Mouse (Mus musculus) mammary gland, adult 2 months (tissue): ENCODE measurements around the gene Krt36. TPM values are rescaled to one million over a fixed set of nuclear protein-coding genes. Genes with fewer than 3 reads are reported as not detected.

Experiments used
- polyA plus RNA-seq: library from polyadenylated mRNA; depleted of rRNA; stranded (reverse); fragments of >200 nt; gene quantifications from 2 replicates; pipeline ENCODE4 v1.2.3, GENCODE M21; 2012; ENCODE audit warnings: low replicate concordance; rRNA removed

Krt36 gene
- polyA plus RNA-seq = 5.7 and 5.8 TPM in 2 replicates

GRCm38 (mm10) chr11:100105576-100106122, at the start of gene Krt36:
Gene Krt36, minus strand, starts transcription at chr11:100105626.

GRCm38 (mm10) chr11:100148615-100149330, 43.3 kb upstream of the Krt36 start, which contains the start of gene Krt19:
Gene Krt19, minus strand, starts transcription at chr11:100148665.

GRCm38 (mm10) chr11:100135731-100136130, 30.3 kb upstream of the Krt36 start, which contains the start of gene Krt15:
Gene Krt15, minus strand, starts transcription at chr11:100135928.

GRCm38 (mm10) chr11:100121466-100121865, 16.0 kb upstream of the Krt36 start, which contains the start of gene Krt13:
Gene Krt13, minus strand, starts transcription at chr11:100121566.

GRCm38 (mm10) chr11:100096141-100096540, 9.3 kb downstream of the Krt36 start, which contains the start of gene Krt35:
Gene Krt35, minus strand, starts transcription at chr11:100096241.

GRCm38 (mm10) chr11:100087861-100088260, 17.6 kb downstream of the Krt36 start, which contains the start of gene Krt32:
Gene Krt32, minus strand, starts transcription at chr11:100088226.

Other genes starting within 250 kb of the Krt36 start
- gene Gm11568, start 247.7 kb downstream of the Krt36 start, polyA plus RNA-seq = not detected in 2 replicates
- gene Gm11559, start 241.2 kb downstream of the Krt36 start, polyA plus RNA-seq = not detected in 2 replicates
- gene Krtap9-1, start 232.2 kb downstream of the Krt36 start, polyA plus RNA-seq = not detected in 2 replicates
- gene Gm11567, start 226.4 kb downstream of the Krt36 start, polyA plus RNA-seq = not detected in 2 replicates
- gene Krtap31-1, start 197.7 kb downstream of the Krt36 start, polyA plus RNA-seq = not detected in 2 replicates
- not detected in 2 replicates for gene Gm11565, start 190.9 kb downstream of the Krt36 start, polyA plus RNA-seq
- not detected in 2 replicates for gene Krtap31-2, start 169.3 kb downstream of the Krt36 start, polyA plus RNA-seq
- not detected in 2 replicates for gene Krtap9-5, start 157.2 kb downstream of the Krt36 start, polyA plus RNA-seq
- gene Krtap29-1, start 126.6 kb downstream of the Krt36 start, polyA plus RNA-seq = not detected in 2 replicates
- not detected in 2 replicates for gene Krtap16-1, start 119.0 kb downstream of the Krt36 start, polyA plus RNA-seq
- not detected in 2 replicates for gene Krtap17-1, start 111.6 kb downstream of the Krt36 start, polyA plus RNA-seq
- not detected in 2 replicates for gene Krt33a, start 89.4 kb downstream of the Krt36 start, polyA plus RNA-seq
- gene Krt33b, start 75.8 kb downstream of the Krt36 start, polyA plus RNA-seq = not detected in 2 replicates
- gene Krt34, start 64.1 kb downstream of the Krt36 start, polyA plus RNA-seq = not detected in 2 replicates
- 0.08 and 0.16 TPM in 2 replicates for gene Krt31, start 55.1 kb downstream of the Krt36 start, polyA plus RNA-seq
- 0.63 TPM in 1 of 2 replicates, not detected in the other for gene Krt32, start 17.4 kb downstream of the Krt36 start, polyA plus RNA-seq
- gene Krt35, start 9.4 kb downstream of the Krt36 start, polyA plus RNA-seq = 0.07 TPM in 1 of 2 replicates, not detected in the other
- gene Krt13, start 15.9 kb upstream of the Krt36 start, polyA plus RNA-seq = not detected in 2 replicates
- gene Krt15, start 30.3 kb upstream of the Krt36 start, polyA plus RNA-seq = 5.5 and 33.6 TPM in 2 replicates
- 521 and 718 TPM in 2 replicates for gene Krt19, start 43.0 kb upstream of the Krt36 start, polyA plus RNA-seq
- gene Krt9, start 87.6 kb upstream of the Krt36 start, polyA plus RNA-seq = not detected in 2 replicates
- gene Krt14, start 101.9 kb upstream of the Krt36 start, polyA plus RNA-seq = 52.1 and 78.7 TPM in 2 replicates
- gene Krt16, start 143.3 kb upstream of the Krt36 start, polyA plus RNA-seq = not detected in 2 replicates
- 34.7 and 41.4 TPM in 2 replicates for gene Krt17, start 155.4 kb upstream of the Krt36 start, polyA plus RNA-seq
- gene Krt42, start 164.2 kb upstream of the Krt36 start, polyA plus RNA-seq = 0.07 and 0.12 TPM in 2 replicates
- 105 and 139 TPM in 2 replicates for gene Eif1, start 214.3 kb upstream of the Krt36 start, polyA plus RNA-seq
- not detected in 2 replicates for gene Gast, start 228.8 kb upstream of the Krt36 start, polyA plus RNA-seq